Mouse (Mus musculus) gastrocnemius, postnatal 10 days (tissue): ENCODE data around the gene Fgd1. TPM values are rescaled to one million over a fixed set of nuclear protein-coding genes. Genes with fewer than 3 reads are reported as not detected.

Source experiments
- DNase-seq: peaks from one replicate; pipeline ENCODE4 v3.0.0; 2021; ENCODE audit warnings: mixed read lengths
- long read RNA-seq, 2 experiments: library from polyadenylated mRNA; stranded (forward); transcript quantifications; one replicate each; pipeline ENCODE4 v2.0.0; 2021
- total RNA-seq, 2 experiments: library from RNA; stranded (reverse); gene quantifications; 2 replicates each; pipeline ENCODE4 v1.2.3; 2021

Gene Fgd1
- total RNA-seq, result 10 to 100 TPM in 1 of 2 experiments, 1 to 10 TPM in 1; 9.4 to 14.3 TPM
- long read RNA-seq, experiment 1, full-length matches to known transcripts, result 9 of 10 reads
- long read RNA-seq, experiment 1, partial matches to known transcripts, result 0 of 10 reads
- long read RNA-seq, experiment 1, other reads (novel, unspliced or antisense), result 1 of 10 reads
- long read RNA-seq, experiment 2, full-length matches to known transcripts, result 3 of 6 reads
- long read RNA-seq, experiment 2, partial matches to known transcripts, result 2 of 6 reads
- long read RNA-seq, experiment 2, other reads (novel, unspliced or antisense), result 1 of 6 reads

DNA sequence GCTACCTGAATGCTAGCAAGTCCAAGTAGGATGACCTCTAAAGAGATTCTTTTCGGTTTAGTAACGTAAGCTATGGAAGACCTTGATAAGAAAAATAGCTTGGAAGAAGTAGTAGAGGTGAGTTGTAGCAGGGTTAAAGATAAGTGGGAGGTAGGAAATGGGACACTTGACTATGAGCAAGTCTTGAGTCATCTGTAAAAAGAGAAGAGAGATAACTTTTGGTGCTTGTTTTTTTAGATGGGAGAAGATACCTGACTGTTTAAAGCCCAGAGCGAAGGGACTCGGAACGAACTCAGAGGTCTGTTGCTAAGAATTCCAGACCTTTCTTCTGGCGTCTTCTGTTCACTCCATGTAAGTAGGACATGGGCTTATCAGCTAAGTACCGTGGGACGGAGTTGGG, at the start of gene Fgd1:
Gene Fgd1, plus strand, starts transcription at position 301 of the 400 bp plus-strand sequence.
- no peak for DNase-seq

DNA sequence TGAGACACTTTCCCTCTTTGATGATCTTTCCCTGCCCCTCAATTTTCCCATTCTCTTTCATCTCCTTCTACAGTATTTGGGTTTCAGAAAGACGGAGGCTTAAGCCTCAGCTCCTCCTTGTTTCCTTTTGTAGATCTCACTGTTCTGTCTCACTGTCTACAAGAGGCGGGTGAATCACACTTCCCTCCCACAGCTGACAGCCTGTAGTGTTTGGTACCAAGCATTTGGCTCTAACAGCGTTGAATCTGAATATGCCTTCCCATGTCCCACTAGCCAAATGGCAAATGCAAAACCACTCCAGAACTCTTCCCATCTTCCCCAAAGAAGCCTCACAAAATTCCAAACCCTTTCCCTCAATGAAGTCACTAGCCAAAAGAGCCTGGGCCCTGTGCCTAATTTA, 49.2 kb upstream of the Fgd1 start:
- no peak for DNase-seq

DNA sequence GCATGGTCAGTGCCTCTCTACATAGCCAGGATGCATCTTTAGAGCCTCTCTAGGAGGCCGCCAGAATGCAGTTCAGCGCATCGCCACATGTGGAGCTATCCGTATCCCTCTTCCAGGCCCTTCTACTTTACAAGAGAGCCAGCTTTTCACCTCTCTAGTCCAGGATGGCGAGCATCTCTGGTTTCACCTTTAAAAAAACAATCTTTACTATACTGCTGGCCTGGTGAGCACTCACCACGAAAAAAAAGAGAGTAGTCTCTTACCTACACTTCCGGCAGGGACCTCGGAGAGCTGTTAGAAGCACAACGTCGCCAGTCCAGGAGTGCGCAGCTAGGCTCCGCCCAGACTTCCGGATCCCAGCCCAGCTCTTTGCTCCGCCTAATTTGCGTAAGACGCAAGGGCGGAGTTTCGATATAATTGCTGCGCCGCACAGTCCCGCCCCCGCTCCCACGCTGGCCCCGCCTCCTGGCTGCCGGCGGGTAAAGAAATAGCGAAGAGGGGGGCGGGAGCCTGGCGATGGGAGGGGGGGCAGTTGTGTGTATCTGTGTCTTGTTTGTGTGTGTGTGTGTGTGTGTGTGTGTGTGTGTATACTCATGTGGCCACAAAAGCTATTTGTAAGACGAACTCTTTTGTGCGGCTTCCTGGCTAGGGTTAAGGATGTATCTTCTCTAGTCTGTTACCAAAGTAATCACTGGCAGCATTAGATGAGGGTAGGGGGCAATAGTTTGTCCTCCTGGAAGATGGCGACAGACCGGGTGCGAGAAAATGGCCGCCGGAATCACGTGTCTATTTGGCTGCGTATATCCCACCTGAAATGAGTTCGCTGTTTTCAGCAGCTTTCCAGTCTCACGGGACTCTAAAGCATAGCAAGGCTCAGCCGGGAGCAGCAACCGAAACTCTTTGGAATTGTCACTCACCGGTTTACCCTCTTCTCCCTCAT, 28.7 kb upstream of the Fgd1 start, which contains the start of gene Gnl3l:
Gene Gnl3l, minus strand, starts transcription at position 385 of the 940 bp plus-strand sequence.
- DNase-seq, result peak; percentile 85

- no peak for DNase-seq
These were observed 28.1 kb upstream of the Fgd1 start for GRCm38 (mm10) chrX:151017897-151018296.

DNA sequence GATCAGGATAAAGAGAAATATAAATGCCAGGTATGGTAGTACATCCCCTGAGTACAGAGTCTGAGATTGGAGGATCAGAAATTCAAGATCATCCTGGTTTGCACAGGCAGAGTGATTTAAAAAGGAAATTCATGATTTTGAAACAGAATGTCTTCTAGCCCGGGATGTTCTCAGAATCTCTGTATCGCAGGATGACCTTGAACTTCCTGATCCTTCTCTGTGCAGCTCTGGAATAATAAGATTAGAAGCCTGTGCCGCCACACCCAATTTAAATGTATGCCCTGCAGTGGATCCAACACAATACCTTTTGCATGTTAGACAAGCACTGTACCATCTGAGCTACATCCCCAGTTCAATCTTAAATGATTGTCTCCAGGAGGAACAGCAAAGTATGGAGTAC, 27.2 kb upstream of the Fgd1 start:
- no peak for DNase-seq

DNA sequence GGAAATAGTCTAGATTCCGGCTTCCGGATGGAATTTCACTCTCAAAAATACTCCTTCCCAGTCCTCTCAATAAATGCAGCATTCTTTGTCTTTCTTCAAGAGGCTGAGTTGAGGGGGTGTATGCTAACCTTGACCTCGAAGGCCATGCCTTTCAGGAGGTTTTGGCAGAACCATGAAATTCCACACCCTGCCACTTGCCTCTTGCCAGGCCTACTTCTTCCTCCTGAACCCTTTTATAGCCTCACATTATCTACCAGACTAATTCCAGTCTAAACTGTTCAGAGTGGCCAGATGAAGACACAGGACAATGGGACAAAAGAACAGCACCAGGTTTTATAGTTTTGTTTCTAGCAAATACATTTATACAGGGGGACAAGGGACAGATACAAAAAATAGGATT, 14.6 kb upstream of the Fgd1 start:
- no peak for DNase-seq

- DNase-seq, result no peak
These were observed 4.7 kb upstream of the Fgd1 start for GRCm38 (mm10) chrX:151041223-151041622.

GRCm38 (mm10) chrX:151046321-151046720, 371 bp downstream of the Fgd1 start:
- peak; percentile 12 for DNase-seq

DNA sequence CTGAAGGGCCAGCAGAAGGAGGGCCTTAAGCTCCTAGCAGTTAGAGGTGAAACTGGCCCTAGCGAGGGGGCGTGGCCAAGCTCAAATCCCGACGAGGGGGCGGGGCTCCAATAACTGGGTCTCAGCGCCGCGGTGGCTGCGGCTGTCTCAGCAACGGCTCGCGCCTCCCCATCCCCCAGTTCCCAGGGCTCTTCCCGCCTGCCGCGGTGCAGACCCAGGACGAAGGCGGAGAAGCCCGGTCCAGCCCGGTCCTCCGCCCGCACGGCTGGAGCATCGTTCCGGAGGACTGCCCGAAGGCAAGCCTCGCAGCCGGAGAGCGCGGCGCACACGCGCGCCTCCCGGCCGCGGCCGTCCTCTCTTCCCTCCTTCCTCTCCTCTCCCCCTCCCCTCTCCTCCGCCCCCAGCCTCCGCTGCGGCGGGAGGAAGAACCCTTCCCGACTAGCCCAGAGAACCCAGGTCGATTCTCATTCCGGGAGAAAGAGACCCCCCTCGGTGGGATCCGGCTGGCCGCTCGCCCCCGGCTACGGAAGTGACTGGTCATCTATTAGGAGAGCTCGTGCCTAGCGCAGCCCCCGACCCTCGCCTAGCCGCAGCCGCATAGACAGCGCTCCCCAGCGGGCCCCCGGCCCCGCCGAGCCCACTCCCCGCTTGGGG, 954 bp downstream of the Fgd1 start:
- DNase-seq, result peak; percentile 84

GRCm38 (mm10) chrX:151047431-151048058, 1.6 kb downstream of the Fgd1 start:
- DNase-seq, result peak; percentile 40

- DNase-seq, result no peak
These were observed 3.8 kb downstream of the Fgd1 start for GRCm38 (mm10) chrX:151049661-151050215.

DNA sequence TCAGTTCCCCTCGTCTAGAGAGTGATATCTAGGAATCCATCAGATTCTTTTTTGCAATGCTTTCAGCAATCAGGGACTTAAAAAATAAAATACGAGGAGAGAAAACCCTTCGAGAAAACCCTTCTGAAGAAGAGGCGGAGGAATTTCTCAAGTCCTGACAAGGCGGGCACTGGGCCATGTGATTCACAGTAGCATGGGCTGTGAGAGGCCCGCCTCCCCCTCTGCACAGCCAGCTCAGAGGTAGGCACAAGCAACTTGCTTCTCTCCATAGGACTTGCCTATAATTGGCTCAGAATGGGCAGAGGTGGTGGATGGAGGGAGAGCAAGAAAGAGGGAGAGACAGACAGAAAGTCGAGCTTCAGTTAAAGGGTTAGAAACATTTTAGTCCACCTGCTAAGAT, 4.4 kb downstream of the Fgd1 start:
- peak; percentile 10 for DNase-seq

- peak; percentile 17 for DNase-seq
These were observed 8.5 kb downstream of the Fgd1 start for GRCm38 (mm10) chrX:151054489-151054888.

DNA sequence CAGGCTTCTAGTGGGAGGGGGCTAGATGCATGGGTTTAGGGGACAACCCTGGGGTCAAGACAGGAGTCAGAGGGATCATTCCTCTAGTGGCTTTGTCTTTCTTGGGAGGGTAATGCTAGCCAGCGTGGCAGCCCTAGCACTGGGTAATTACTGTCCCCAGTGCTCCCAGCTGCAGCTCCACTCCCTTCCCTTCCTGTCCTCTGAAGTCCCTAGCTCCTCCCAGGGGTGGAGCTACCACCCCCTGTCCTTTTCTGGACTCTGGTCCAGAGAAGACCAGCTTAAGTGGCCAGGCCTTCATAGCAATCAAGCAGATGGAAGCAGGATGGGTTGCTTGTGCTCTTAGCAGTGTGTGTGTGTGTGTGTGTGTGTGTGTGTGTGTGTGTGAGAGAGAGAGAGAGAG, 9.6 kb downstream of the Fgd1 start:
- DNase-seq, result peak; percentile 25

DNA sequence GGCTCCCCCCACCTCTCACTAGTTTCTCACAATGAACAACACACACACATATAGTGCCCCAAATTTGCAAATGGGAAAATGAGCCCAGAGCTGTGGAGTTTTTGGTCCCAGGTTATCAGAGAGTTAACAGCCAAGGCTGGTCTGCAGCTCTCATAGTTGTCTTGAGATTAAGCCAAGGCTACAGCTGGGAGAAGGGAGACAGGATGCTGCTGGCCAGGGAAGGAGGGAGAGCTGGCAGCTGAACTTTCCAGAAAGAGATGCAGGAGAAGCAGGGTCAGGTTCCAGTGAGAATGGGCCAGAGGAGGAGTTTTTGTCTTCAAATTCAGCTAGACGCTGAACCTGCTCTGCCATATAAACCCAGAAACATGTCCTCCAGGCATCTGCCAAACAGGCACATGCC, 13.4 kb downstream of the Fgd1 start:
- no peak for DNase-seq

GRCm38 (mm10) chrX:151061615-151062299, 15.8 kb downstream of the Fgd1 start:
- no peak for DNase-seq

DNA sequence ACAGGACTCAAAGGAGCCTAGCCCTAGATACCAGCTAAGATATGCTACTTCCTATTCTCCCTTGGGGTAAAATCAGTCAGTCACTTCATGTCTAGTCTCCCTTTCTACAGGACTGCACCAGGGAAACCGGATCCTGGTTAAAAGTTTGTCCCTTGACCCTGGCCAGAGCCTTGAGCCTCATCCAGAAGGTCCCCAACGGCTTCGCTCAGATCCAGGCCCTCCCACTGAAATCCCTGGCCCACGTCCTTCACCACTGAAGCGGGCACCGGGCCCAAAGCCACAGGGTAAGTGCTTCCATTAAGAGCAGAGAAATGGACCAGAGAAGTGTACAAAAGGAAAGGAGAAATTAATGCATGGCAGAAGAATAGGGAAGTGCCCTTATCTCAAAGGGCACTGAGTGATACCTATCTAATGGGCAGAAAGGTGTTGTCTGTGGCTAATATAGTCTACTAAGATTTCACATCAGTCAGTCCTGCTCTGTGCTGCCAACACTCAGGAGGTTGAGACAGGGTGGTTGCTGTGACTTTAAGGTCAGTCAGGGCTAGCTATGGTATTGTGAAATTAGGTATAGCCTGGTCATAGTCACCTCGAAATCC, 20.2 kb downstream of the Fgd1 start:
- DNase-seq, result no peak

DNA sequence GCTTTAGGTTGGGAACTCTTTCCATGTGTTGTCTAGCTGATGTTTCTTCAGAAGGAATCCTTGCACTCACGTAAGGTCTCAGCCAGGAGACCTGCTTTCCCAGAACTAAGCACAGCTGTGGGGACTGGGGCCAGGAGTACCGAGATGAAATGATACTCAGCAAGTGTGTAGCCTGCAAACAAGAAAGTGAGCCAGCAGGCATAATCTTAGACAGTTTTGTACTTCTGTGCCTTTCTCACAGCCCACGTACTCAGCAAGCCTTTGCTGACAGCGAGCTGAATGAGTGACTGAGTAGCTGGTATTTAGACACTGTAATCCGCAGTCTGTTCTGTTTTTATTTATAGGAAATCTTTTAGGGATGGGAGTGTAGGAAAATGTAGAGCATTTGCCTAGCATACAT, 21.9 kb downstream of the Fgd1 start:
- DNase-seq, result no peak

GRCm38 (mm10) chrX:151076007-151076406, 30.1 kb downstream of the Fgd1 start:
- no peak for DNase-seq

DNA sequence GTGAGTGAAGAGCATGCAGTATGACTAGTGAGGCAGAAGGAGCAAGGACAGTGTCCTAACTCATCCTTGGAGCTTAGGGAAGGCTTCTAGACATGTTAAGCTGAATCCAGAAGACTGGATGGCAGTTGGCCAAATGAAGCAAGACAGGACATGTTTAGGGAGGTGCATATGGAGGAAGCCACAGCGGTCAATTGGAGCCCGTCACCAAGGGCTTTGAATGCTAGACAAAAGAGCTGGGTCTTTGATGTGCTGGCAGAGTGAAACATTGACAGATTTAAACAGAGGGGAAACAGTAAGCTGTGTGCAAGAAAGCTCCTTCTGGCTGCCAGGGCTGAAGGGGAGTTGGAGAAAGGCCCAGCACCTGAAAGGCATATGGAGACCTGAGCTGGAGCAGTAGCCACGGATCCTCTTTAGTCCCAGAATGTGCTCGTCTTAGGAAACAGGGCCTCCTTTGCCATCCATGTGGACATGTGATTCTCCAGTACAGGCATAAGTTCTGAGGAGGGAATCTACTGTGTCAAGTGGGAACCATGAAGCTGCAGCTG, 31.1 kb downstream of the Fgd1 start:
- DNase-seq, result no peak

DNA sequence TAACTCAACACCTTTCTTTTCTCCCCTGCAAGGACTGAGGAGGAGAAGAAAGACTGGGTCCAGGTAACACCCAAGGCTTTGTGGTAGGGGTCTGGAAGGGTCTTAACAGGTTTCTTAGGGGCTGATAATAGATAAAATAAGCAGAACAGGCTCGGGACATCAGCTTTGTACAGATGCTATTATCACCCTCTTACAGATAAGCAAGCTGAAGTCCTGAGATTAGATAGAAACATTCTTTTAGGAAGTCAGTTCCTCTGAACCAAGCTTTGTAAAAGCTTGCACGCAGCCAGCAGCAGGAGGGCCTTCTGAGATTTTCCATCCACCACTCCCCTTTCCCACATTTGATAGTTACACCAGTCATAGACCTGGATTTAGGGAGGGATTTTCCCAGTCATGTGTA, 39.6 kb downstream of the Fgd1 start:
- no peak for DNase-seq
